Mouse (Mus musculus) G1E (cell line): Measurements from ENCODE around the gene Rslcan18.

Experiments
- CTCF ChIP-seq: IDR thresholded peaks from 2 replicates; pipeline ENCODE4 v1.5.1; 2012; ENCODE audit warnings: low read depth, low read length, inconsistent platforms, mixed read lengths
- GATA1 ChIP-seq: IDR thresholded peaks from 2 replicates; pipeline ENCODE4 v1.6.1; 2012; ENCODE audit warnings: borderline replicate concordance, low read length, inconsistent platforms, mixed read lengths
- POLR2AphosphoS5 ChIP-seq: IDR thresholded peaks from 2 replicates; pipeline ENCODE4 v1.6.1; 2012; ENCODE audit warnings: low read depth, low read length, inconsistent platforms; ENCODE audit not compliant: insufficient replicate concordance

- TF ChIP-seq CTCF, result no peak
- no peak for TF ChIP-seq POLR2AphosphoS5
- TF ChIP-seq GATA1, result no peak
Measured at GRCm38 (mm10) chr13:67077244-67077643, 38.8 kb downstream of the Rslcan18 start.
